Comparison of ENCODE assay signal across 28 mouse cellular contexts in the genomic region with DNA sequence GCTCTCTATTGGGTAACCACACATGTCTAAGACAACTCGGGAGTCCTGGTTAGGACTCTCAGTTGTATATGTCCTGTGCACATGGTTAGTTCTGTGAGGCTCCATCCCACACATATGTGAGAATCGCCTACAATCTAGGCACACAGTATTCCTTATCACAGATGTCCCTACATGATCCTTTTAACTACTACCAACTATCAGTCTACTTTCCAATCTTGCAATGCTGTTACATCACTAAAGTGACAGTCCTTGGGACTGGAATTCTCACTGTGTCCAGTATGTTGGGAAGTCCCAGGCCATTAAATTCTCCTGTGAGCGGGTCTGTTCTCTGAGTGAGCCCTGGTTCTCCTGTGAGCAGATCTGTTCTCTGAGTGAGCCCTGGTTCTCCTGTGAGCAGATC. TPM values are rescaled to one million over a fixed set of nuclear protein-coding genes. Genes with fewer than 3 reads are reported as not detected.
DNase-seq lines count a peak whose midpoint lies in the region; ATAC-seq and TF ChIP-seq lines count a peak whose summit lies in the region.
"Had no signal": no experiment of that assay in that cellular context is flagged by ENCODE, and none has a peak within 500 bp of the region (broad histone marks: within the 10 kb centered on the region; RNA-seq: fewer than 3 reads in every experiment).

No protein-coding gene starts in this region.

- WGBS in kidney, postnatal 0 days = 86% methylated on average over 3 of the region's 3 CpGs

- no peaks in the 10 kb centered on the region for H3K27me3 ChIP-seq in kidney, postnatal 0 days (ENCODE audit: insufficient read depth, low read length)
- no peaks in the 10 kb centered on the region for H3K27me3 ChIP-seq in myocyte (ENCODE audit: control insufficient read depth, insufficient read depth, insufficient read length)
- H3K27me3 ChIP-seq: CH12.LX; embryonic facial prominence, embryonic 12.5 days; embryonic facial prominence, embryonic 15.5 days; heart, embryonic 13.5 days; hindbrain, embryonic 12.5 days; hindbrain, embryonic 15.5 days had no signal

- H3K79me2 ChIP-seq in myocyte (ENCODE audit: control insufficient read depth, insufficient read depth) = no peaks in the 10 kb centered on the region

- DNase-seq in heart, adult 11 months = peak; percentile 13
- DNase-seq in heart, postnatal 36 days = no peak
- no peak for DNase-seq in kidney, postnatal 0 days (ENCODE audit: low spot score)
- DNase-seq in kidney, adult 11 months = no peak
- peak; percentile 25 for DNase-seq in 3T3-L1 (ENCODE audit: low read depth, low spot score)
- no peak for DNase-seq in left cerebral cortex, adult 2 months (ENCODE audit: extremely low spot score in 1 of 2, low spot score in 2 of 2)
- DNase-seq: adrenal gland, adult 8-10 months; adrenal gland, postnatal 25 days; B cell, adult 2 months; cerebellum, adult 11-12 months; cerebellum, adult 8-10 months; forebrain, postnatal 0 days; heart, adult 2 months; heart, postnatal 14 days had no signal

- H3K4me1 ChIP-seq in kidney, postnatal 0 days (replicated peaks; ENCODE audit: insufficient read depth, low read length) = peaks cover 35% of the 10 kb centered on the region

- TF ChIP-seq CTCF in kidney, postnatal 0 days (IDR thresholded peaks at IDR 0.05; ENCODE audit: low read depth) = no peak
- no peak for TF ChIP-seq CTCF in left cerebral cortex, adult 2 months (IDR thresholded peaks at IDR 0.05)

- H3K9me3 ChIP-seq in kidney, postnatal 0 days (replicated peaks; ENCODE audit: low read length) = no peaks in the 10 kb centered on the region
- H3K9me3 ChIP-seq: embryonic facial prominence, embryonic 12.5 days; embryonic facial prominence, embryonic 15.5 days; G1E; heart, embryonic 10.5 days; heart, embryonic 13.5 days; hindbrain, embryonic 12.5 days; hindbrain, embryonic 15.5 days had no signal

- H3K36me3 ChIP-seq in kidney, postnatal 0 days (ENCODE audit: insufficient read depth, low read length) = 0 out of 2 replicates have a peak, but pooled peaks cover 4% of the 10 kb centered on the region
- peaks cover 15% of the 10 kb centered on the region for H3K36me3 ChIP-seq in myocyte (ENCODE audit: control insufficient read depth, insufficient read depth)
- H3K36me3 ChIP-seq: embryonic facial prominence, embryonic 15.5 days had no signal

- no peak for TF ChIP-seq POLR2A in myocyte (IDR thresholded peaks at IDR 0.05; ENCODE audit: insufficient read length, low read depth)

- no peak overlapping the region for H3K4me3 ChIP-seq in kidney, postnatal 0 days (replicated peaks; ENCODE audit: low read depth, low read length)
- H3K4me3 ChIP-seq in myocyte = no peak overlapping the region
- H3K4me3 ChIP-seq in left cerebral cortex, adult 2 months = no peak overlapping the region
- H3K4me3 ChIP-seq: embryonic facial prominence, embryonic 12.5 days; embryonic facial prominence, embryonic 15.5 days; gastrocnemius, adult 2 months; heart, adult 2 months; heart, embryonic 10.5 days; heart, embryonic 13.5 days; hindbrain, embryonic 12.5 days; hindbrain, embryonic 15.5 days had no signal

- 0 out of 2 replicates have a peak overlapping the region, but pooled peaks have one; percentile 25 for H3K27ac ChIP-seq in kidney, postnatal 0 days
- H3K27ac ChIP-seq in left cerebral cortex, adult 2 months = no peak overlapping the region
- H3K27ac ChIP-seq: embryonic facial prominence, embryonic 12.5 days; embryonic facial prominence, embryonic 15.5 days; gastrocnemius, adult 2 months; heart, adult 2 months; heart, embryonic 10.5 days; heart, embryonic 13.5 days; hindbrain, embryonic 12.5 days; hindbrain, embryonic 15.5 days had no signal

- H3ac ChIP-seq in myocyte (ENCODE audit: control insufficient read depth, insufficient read length) = no peak overlapping the region

- H3K4me2 ChIP-seq in kidney, postnatal 0 days (ENCODE audit: low read length) = no peak overlapping the region
- peak overlapping the region; percentile 45 for H3K4me2 ChIP-seq in myocyte (ENCODE audit: low read depth)
- H3K4me2 ChIP-seq: embryonic facial prominence, embryonic 12.5 days; embryonic facial prominence, embryonic 15.5 days; heart, embryonic 13.5 days; hindbrain, embryonic 12.5 days; hindbrain, embryonic 15.5 days had no signal

- intact Hi-C loops in heart, postnatal 36 days (cut with DNase I) = no loop called here
- intact Hi-C loops in left cerebral cortex, adult 2 months (cut with DNase I) = no loop called here

- no peak for ATAC-seq in kidney, postnatal 0 days (replicated peaks; ENCODE audit: low FRiP score, low read depth)
- ATAC-seq: activated CD4-positive, CD25-positive, alpha-beta regulatory T cell, adult 4 months; forebrain, embryonic 14.5 days; forebrain, postnatal 0 days had no signal

- H3K9ac ChIP-seq in kidney, postnatal 0 days (ENCODE audit: low read depth, low read length) = no peak overlapping the region
- H3K9ac ChIP-seq: embryonic facial prominence, embryonic 12.5 days; embryonic facial prominence, embryonic 15.5 days; forebrain, postnatal 0 days; heart, embryonic 13.5 days; hindbrain, embryonic 12.5 days; hindbrain, embryonic 15.5 days had no signal

TF ChIP-seq in myocyte, 11 proteins besides CTCF, POLR2A, EP300 and RAD21:
- TF ChIP-seq REST (IDR thresholded peaks at IDR 0.05; ENCODE audit: insufficient read depth, insufficient read length) = no peak
- no peak for TF ChIP-seq MYOG (IDR thresholded peaks at IDR 0.05; ENCODE audit: control insufficient read depth in 1 of 3, insufficient read depth in 1 of 3, insufficient read length in 2 of 3, low read depth in 2 of 3)
- no peak for TF ChIP-seq TCF12 (IDR thresholded peaks at IDR 0.05; ENCODE audit: insufficient read depth, poor library complexity, severe bottlenecking)
- no peak for TF ChIP-seq USF1 (IDR thresholded peaks at IDR 0.05; ENCODE audit: low read depth)
- peak; percentile 60; the same call in 1 of the 2 replicates for TF ChIP-seq CEBPB (IDR thresholded peaks at IDR 0.05; ENCODE audit: insufficient read depth, poor library complexity, severe bottlenecking)

RNA-seq across cellular contexts. Expression of gene Zfp750, which starts 34.3 kb away (rescaled TPM):
- not detected for total RNA-seq in heart, postnatal 36 days (2021)
- polyA plus RNA-seq in kidney, postnatal 0 days (2015; fragmentation: Nextera tagmentation; extraction: Ambion mirVana) = 0.98 and 1.3 TPM in 2 replicates
- polyA plus RNA-seq in myocyte (2012; fragmentation: generic; extraction: Trizol) = 0.66 TPM
- under 1 TPM; 0.09 to 0.16 TPM for total RNA-seq in left cerebral cortex, adult 2 months (2021)
- total RNA-seq: gastrocnemius, postnatal 14 days; heart, postnatal 14 days; hematopoietic stem cell, adult 5-6 weeks had no signal

Comparison
In these comparisons a context has a peak if more than half of its experiments do, and no peak if none do; other contexts are left out.
1. DNase-seq: peak in heart, adult 11 months (single experiment) and 3T3-L1 (single experiment); none in heart, postnatal 36 days (0 of 2), kidney, postnatal 0 days (single experiment), kidney, adult 11 months (single experiment) and left cerebral cortex, adult 2 months (0 of 2).